Mouse (Mus musculus) midbrain, embryonic 11.5 days (tissue): ENCODE measurements around the gene Cmss1. TPM values are rescaled to one million over a fixed set of nuclear protein-coding genes. Genes with fewer than 3 reads are reported as not detected.

Experiments
- ATAC-seq: fragments of 200-750 bp; cut with Nextera tagmentation; 2 replicates; pipeline ENCODE4 v1.8.0; 2017; ENCODE audit warnings: moderate TSS enrichment, moderate library complexity; ENCODE audit not compliant: low FRiP score
- DNase-seq: peaks from one replicate; pipeline ENCODE4 v3.0.0; 2015; ENCODE audit warnings: low spot score; ENCODE audit errors: missing footprints
- H3K27ac ChIP-seq: fragments of 300-500 bp; sonication (generic); 2 replicates; pipeline ENCODE4 v1.5.1; 2014; ENCODE audit warnings: low read depth, low read length
- H3K27me3 ChIP-seq: fragments of 300-500 bp; sonication (generic); 2 replicates; pipeline ENCODE4 v1.6.1; 2014; ENCODE audit warnings: mild to moderate bottlenecking, low read length, moderate library complexity, mixed read lengths; ENCODE audit not compliant: control insufficient read depth, insufficient read depth
- H3K36me3 ChIP-seq: fragments of 300-500 bp; sonication (generic); 2 replicates; pipeline ENCODE4 v1.6.1; 2014; ENCODE audit warnings: mild to moderate bottlenecking, low read length, moderate library complexity, mixed read lengths; ENCODE audit not compliant: control insufficient read depth, insufficient read depth
- H3K4me1 ChIP-seq: fragments of 300-500 bp; sonication (generic); 2 replicates; pipeline ENCODE4 v1.6.1; 2014; ENCODE audit warnings: low read length; ENCODE audit not compliant: control insufficient read depth, insufficient read depth
- H3K4me2 ChIP-seq: fragments of 300-500 bp; sonication (generic); 2 replicates; pipeline ENCODE4 v1.6.1; 2014; ENCODE audit warnings: mild to moderate bottlenecking, moderate library complexity
- H3K4me3 ChIP-seq: fragments of 300-500 bp; sonication (generic); 2 replicates; pipeline ENCODE4 v1.5.1; 2014; ENCODE audit warnings: low read depth, low read length
- H3K9ac ChIP-seq: fragments of 300-500 bp; sonication (generic); 2 replicates; pipeline ENCODE4 v1.6.1; 2014; ENCODE audit warnings: low read length
- H3K9me3 ChIP-seq: fragments of 300-500 bp; sonication (generic); 2 replicates; pipeline ENCODE4 v1.6.1; 2016; ENCODE audit warnings: low read length; ENCODE audit not compliant: control insufficient read depth
- WGBS: fragments of 180-500 bp; shearing (Covaris S2); extraction: QIAGEN DNeasy Blood & Tissue Kit; methylation state at CpG from one replicate; pipeline ENCODE4 v1.1.7; 2014; 5-methylcytosine and 5-hydroxymethylcytosine counted together
- polyA plus RNA-seq: library from polyadenylated mRNA; unstranded; fragments of >200 nt; fragmentation: Nextera tagmentation; extraction: Ambion mirVana; gene quantifications from 2 replicates; pipeline ENCODE4 v1.2.1, GENCODE M21; 2014

Cmss1 gene
- polyA plus RNA-seq, 1 experiment from 2014 or later = 56.3 TPM

DNA sequence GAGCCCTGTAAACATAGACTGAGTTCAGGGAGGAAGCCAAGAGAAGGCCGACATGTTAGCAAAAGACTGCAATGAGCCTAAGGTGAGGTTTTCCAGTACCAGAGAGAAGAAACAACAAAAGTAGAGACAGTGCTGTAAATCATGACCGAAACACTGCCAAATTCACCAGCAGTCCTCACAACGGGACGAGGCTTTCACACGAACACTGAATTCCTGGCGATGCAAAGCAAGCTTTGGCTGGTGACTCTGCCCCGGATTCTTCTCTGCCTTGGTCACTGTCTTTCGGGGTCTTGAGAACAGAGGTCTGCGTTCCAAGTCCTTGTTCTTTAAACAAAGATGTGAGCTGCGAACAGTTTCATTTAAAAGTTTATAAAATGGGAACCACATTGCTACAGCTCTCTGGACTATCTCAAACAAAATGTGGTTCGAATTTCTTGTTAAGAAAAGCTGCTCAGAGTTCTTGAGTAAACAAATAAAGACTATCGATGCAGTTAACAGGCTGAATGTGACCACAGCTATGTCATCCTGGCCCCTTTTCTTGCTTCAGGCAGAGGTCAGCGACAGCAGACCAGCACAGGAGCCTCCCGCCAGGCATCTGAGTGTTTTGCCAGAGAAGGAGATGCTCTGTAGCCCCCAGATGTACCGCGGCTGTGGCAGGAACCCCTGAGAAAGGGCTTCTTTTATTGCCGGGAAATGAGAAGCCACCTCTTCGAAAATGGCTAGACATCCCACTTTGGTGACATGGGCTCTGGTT lies 239.5 kb downstream of the Cmss1 start:
- ATAC-seq (no peak), DNase-seq (no peak)
- WGBS = 75% methylated on average over 18 of the region's 18 CpGs
- Histone ChIP-seq H3K9ac (no peak overlapping the region), H3K4me3 (no peak overlapping the region), H3K27ac (no peak overlapping the region), H3K27me3 (no peaks in the 10 kb centered on the region), H3K9me3 (no peaks in the 10 kb centered on the region), H3K4me1 (no peaks in the 10 kb centered on the region), H3K36me3 (no peaks in the 10 kb centered on the region), H3K4me2 (no peak overlapping the region)

DNA sequence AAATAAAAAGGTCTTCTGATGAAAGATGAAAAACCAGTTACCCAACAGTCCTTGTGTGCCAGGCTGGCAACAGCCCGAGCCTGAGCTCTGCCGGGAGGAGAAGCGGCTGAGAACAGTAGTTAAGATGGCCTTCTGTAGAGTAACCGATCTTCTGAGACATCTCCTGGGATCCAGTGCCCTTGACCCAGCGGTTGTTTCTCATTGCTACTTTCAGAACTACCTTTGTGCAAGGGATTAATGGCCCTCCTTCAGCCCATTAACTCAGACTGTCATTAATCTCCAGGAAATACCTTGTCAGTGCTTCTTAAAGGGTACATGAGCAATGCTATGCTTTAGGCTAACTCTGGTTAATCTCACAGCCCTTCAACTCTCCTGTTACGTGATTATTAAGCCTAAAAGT lies 240.5 kb downstream of the Cmss1 start:
- ATAC-seq = no peak
- Histone ChIP-seq H3K9me3 (no peaks in the 10 kb centered on the region), H3K27ac (no peak overlapping the region), H3K4me3 (no peak overlapping the region), H3K4me1 (no peaks in the 10 kb centered on the region), H3K36me3 (no peaks in the 10 kb centered on the region), H3K4me2 (no peak overlapping the region), H3K9ac (no peak overlapping the region), H3K27me3 (no peaks in the 10 kb centered on the region)
- 81% methylated on average over 6 of the region's 6 CpGs for WGBS
- no peak for DNase-seq

DNA sequence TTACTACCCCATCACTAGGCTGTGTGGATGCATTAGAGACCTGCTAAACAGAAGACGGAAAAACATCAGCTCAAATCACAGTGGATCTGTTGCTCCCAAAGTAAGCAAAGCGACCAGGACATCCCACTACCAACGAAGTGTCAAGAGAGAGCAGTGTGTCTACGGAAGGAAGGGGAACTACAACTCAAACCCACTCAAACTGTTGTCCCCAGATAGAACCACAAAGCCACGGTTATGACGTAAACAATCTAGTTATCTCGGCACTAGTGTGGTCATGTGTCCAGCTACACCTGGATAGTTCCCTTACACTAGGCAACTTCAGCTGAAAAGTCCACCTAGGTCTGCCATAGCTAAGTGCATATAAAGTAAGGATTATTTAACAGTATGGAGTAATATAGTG lies 242.2 kb downstream of the Cmss1 start:
- H3K4me1 ChIP-seq = no peaks in the 10 kb centered on the region
- H3K4me3 ChIP-seq = no peak overlapping the region
- H3K9ac ChIP-seq = no peak overlapping the region
- no peak overlapping the region for H3K27ac ChIP-seq
- no peaks in the 10 kb centered on the region for H3K27me3 ChIP-seq
- DNase-seq = no peak
- no peaks in the 10 kb centered on the region for H3K36me3 ChIP-seq
- whole genome bisulfite sequencing = 93% methylated on average over 7 of the region's 7 CpGs
- no peaks in the 10 kb centered on the region for H3K9me3 ChIP-seq
- ATAC-seq = no peak
- H3K4me2 ChIP-seq = no peak overlapping the region

- H3K4me3 ChIP-seq = no peak overlapping the region
- no peak overlapping the region for H3K27ac ChIP-seq
- H3K4me2 ChIP-seq = peak overlapping the region; percentile 6; the same call in 1 of the 2 replicates
These were observed 243.8 kb downstream of the Cmss1 start for GRCm38 (mm10) chr16:57362679-57363401.

DNA sequence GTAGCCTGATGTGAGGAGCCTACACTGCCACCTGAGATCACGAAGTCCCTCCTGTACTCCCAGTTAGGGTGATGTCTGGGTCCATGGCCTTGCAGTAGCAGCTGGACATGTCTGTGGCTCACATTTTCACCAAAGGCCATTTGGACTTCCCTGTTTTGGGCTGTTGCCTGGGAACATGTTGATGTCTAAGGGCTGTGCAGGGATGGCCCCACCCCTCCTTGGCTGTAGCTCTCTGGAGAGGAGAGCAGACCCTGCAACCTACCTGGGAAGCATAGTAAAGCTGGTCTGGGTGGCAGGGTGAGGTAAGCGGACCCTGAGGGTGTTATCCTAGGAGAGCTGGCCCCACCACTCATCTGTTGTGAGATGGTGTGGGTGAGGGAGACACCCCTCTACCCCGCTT lies 245.9 kb downstream of the Cmss1 start:
- H3K27me3 ChIP-seq = no peaks in the 10 kb centered on the region
- H3K36me3 ChIP-seq = no peaks in the 10 kb centered on the region
- H3K4me2 ChIP-seq = no peak overlapping the region
- DNase-seq (no peak), ATAC-seq (no peak)
- no peaks in the 10 kb centered on the region for H3K4me1 ChIP-seq
- H3K9me3 ChIP-seq = no peaks in the 10 kb centered on the region
- H3K27ac ChIP-seq = no peak overlapping the region
- no peak overlapping the region for H3K4me3 ChIP-seq
- H3K9ac ChIP-seq = no peak overlapping the region
- WGBS = 96% methylated on average over 3 of the region's 3 CpGs

More at GRCm38 (mm10) chr16:57362679-57363401, 243.8 kb downstream of the Cmss1 start:
- Histone ChIP-seq H3K9ac (no peak overlapping the region; the same call in 1 of the 2 replicates), H3K36me3 (no peaks in the 10 kb centered on the region), H3K27me3 (no peaks in the 10 kb centered on the region), H3K9me3 (no peaks in the 10 kb centered on the region), H3K4me1 (no peaks in the 10 kb centered on the region)
- ATAC-seq = peak; percentile 87
- WGBS = 40% methylated on average over 18 of the region's 18 CpGs
- peak; percentile 88 for DNase-seq

- ATAC-seq = no peak
- WGBS = 93% methylated on average over 10 of the region's 10 CpGs
- Histone ChIP-seq H3K27ac (no peak overlapping the region), H3K27me3 (no peaks in the 10 kb centered on the region), H3K36me3 (no peaks in the 10 kb centered on the region), H3K9ac (no peak overlapping the region), H3K4me3 (no peak overlapping the region), H3K4me2 (no peak overlapping the region), H3K4me1 (no peaks in the 10 kb centered on the region), H3K9me3 (no peaks in the 10 kb centered on the region)
- no peak for DNase-seq
These were observed 247.4 kb downstream of the Cmss1 start for GRCm38 (mm10) chr16:57359251-57359650.

DNA sequence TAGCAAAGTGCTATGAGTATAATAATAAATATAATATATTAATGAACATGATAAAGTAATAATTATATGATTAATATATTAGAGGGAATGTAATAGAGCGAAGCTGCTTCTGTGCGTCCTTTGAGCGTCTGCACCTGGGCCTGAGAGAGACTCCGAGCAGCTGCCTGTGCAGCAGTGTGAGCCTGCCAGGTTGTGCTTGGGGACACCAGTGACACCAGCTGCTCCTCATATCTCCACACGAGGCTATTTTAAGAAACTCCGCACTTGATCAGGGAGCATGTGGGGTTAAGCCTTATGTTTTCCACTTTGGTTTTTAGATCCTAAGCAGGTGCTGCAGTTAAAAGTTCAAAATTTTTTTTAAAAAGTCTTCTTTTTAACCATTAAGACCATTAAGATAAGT lies 249.7 kb downstream of the Cmss1 start:
- Histone ChIP-seq H3K4me1 (no peaks in the 10 kb centered on the region), H3K36me3 (no peaks in the 10 kb centered on the region), H3K4me2 (no peak overlapping the region), H3K4me3 (no peak overlapping the region), H3K9ac (no peak overlapping the region), H3K27ac (no peak overlapping the region), H3K27me3 (no peaks in the 10 kb centered on the region), H3K9me3 (no peaks in the 10 kb centered on the region)
- no peak for ATAC-seq
- no peak for DNase-seq
- 88% methylated on average over 6 of the region's 6 CpGs for WGBS

- Histone ChIP-seq H3K4me3 (no peak overlapping the region), H3K9ac (no peak overlapping the region), H3K9me3 (no peaks in the 10 kb centered on the region), H3K4me1 (no peaks in the 10 kb centered on the region), H3K4me2 (no peak overlapping the region), H3K36me3 (no peaks in the 10 kb centered on the region), H3K27ac (no peak overlapping the region), H3K27me3 (no peaks in the 10 kb centered on the region)
- WGBS = 75% methylated on average over 6 of the region's 6 CpGs
- ATAC-seq = no peak
- no peak for DNase-seq
These were observed 250.2 kb downstream of the Cmss1 start for GRCm38 (mm10) chr16:57356454-57356853.

DNA sequence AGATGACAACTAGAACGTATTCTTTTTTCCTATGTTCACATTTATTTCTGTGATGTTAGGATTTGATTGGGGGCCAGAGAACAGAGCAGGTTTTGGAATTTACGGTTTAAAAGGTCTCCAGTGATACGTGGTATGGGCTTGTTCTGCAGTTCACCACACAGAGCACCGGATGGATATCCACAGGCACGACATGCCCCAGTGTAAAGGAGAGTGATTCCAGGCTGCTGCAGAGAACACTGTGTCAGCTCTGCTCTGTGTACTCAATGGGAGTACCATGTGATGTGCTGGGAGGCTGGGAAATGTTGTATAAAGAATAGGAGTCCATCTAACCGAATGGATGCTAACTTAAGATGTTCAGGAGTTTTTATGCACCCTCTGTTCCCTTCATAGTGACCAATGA lies 252.7 kb downstream of the Cmss1 start:
- Histone ChIP-seq H3K9me3 (no peaks in the 10 kb centered on the region), H3K36me3 (no peaks in the 10 kb centered on the region), H3K27ac (no peak overlapping the region), H3K4me3 (no peak overlapping the region), H3K4me2 (no peak overlapping the region), H3K4me1 (no peaks in the 10 kb centered on the region), H3K27me3 (no peaks in the 10 kb centered on the region), H3K9ac (no peak overlapping the region)
- DNase-seq = no peak
- 90% methylated on average over 6 of the region's 6 CpGs for WGBS
- no peak for ATAC-seq
